Mouse (Mus musculus) midbrain, postnatal 0 days (tissue): ENCODE measurements around the gene Slc25a33. TPM values are rescaled to one million over a fixed set of nuclear protein-coding genes. Genes with fewer than 3 reads are reported as not detected.
A peak's percentile ranks its signal among the peaks of the same experiment; 100 is the strongest.

ENCODE experiments used
- ATAC-seq: fragments of 200-750 bp; cut with Nextera tagmentation; 2 replicates; pipeline ENCODE4 v1.8.0; 2017; ENCODE audit warnings: moderate number of reproducible peaks, mild to moderate bottlenecking, moderate TSS enrichment, moderate library complexity; ENCODE audit not compliant: low FRiP score
- DNase-seq: peaks from one replicate; pipeline ENCODE4 v3.0.0-alpha.2; 2015; ENCODE audit warnings: low spot score
- H3K27ac ChIP-seq: fragments of 300-500 bp; sonication (generic); 2 replicates; pipeline ENCODE4 v1.5.1; 2014; ENCODE audit warnings: low read depth, mild to moderate bottlenecking, low read length, mixed read lengths
- H3K27me3 ChIP-seq: fragments of 300-500 bp; sonication (generic); 2 replicates; pipeline ENCODE4 v1.6.1; 2014; ENCODE audit warnings: low read length, control low read depth, mixed read lengths; ENCODE audit not compliant: insufficient read depth
- H3K36me3 ChIP-seq: fragments of 300-500 bp; sonication (generic); 2 replicates; pipeline ENCODE4 v1.6.1; 2014; ENCODE audit warnings: low read length, control low read depth, mixed read lengths; ENCODE audit not compliant: insufficient read depth
- H3K4me1 ChIP-seq: fragments of 300-500 bp; sonication (generic); 2 replicates; pipeline ENCODE4 v1.6.1; 2014; ENCODE audit warnings: mild to moderate bottlenecking, control low read depth, antibody characterized with exemption, low read length, mixed read lengths; ENCODE audit not compliant: insufficient read depth
- H3K4me2 ChIP-seq: fragments of 300-500 bp; sonication (generic); 2 replicates; pipeline ENCODE4 v1.6.1; 2014; ENCODE audit warnings: low read depth, mild to moderate bottlenecking, low read length, mixed read lengths; ENCODE audit not compliant: poor library complexity, severe bottlenecking
- H3K4me3 ChIP-seq: fragments of 300-500 bp; sonication (generic); 2 replicates; pipeline ENCODE4 v1.5.1; 2014; ENCODE audit warnings: low read depth, mild to moderate bottlenecking, low read length, moderate library complexity
- H3K9ac ChIP-seq: fragments of 300-500 bp; sonication (generic); replicated peaks from 2 replicates; pipeline ENCODE4 v1.6.1; 2014; ENCODE audit warnings: mild to moderate bottlenecking, low read length, moderate library complexity, mixed read lengths; ENCODE audit not compliant: poor library complexity, severe bottlenecking
- H3K9me3 ChIP-seq: fragments of 300-500 bp; sonication (generic); 2 replicates; pipeline ENCODE4 v1.6.1; 2016; ENCODE audit warnings: low read length, control low read depth
- CTCF ChIP-seq: IDR thresholded peaks from 2 replicates; pipeline ENCODE4 v1.5.1; 2016; ENCODE audit warnings: antibody characterized with exemption, mild to moderate bottlenecking
- WGBS: fragments of 180-500 bp; shearing (Covaris S2); extraction: QIAGEN DNeasy Blood & Tissue Kit; methylation state at CpG from one replicate; pipeline ENCODE4 v1.1.7; 2014; 5-methylcytosine and 5-hydroxymethylcytosine counted together
- polyA plus RNA-seq: library from polyadenylated mRNA; unstranded; fragments of >200 nt; fragmentation: Nextera tagmentation; extraction: Ambion mirVana; gene quantifications from 2 replicates; pipeline ENCODE4 v1.2.1, GENCODE M21; 2015
- total RNA-seq: library from RNA; depleted of rRNA; stranded (reverse); fragments of >200 nt; gene quantifications from 2 replicates; pipeline ENCODE4 v1.2.3, GENCODE M21; 2014; rRNA removed

Slc25a33 gene
- total RNA-seq = 16.6 and 19.8 TPM in 2 replicates
- 32.7 and 34.8 TPM in 2 replicates for polyA plus RNA-seq

- DNase-seq (peak; percentile 95), ATAC-seq (peak; percentile 98)
- Histone ChIP-seq H3K4me1 (0 out of 2 replicates have a peak, but pooled peaks cover 3% of the 10 kb centered on the region), H3K4me2 (peak within 1 kb of the TSS; percentile 99), H3K36me3 (no peaks in the 10 kb centered on the region), H3K9me3 (no peaks in the 10 kb centered on the region), H3K9ac (peak within 1 kb of the TSS; percentile 66), H3K27ac (peak within 1 kb of the TSS; percentile 69), H3K27me3 (no peaks in the 10 kb centered on the region), H3K4me3 (peak within 1 kb of the TSS; percentile 58)
- TF ChIP-seq CTCF = no peak
- WGBS = 2% methylated on average over 33 of the region's 51 CpGs
Measured at GRCm38 (mm10) chr4:149774094-149774470, at the start of gene Slc25a33. TSS of gene Slc25a33 (minus strand) at chr4:149774277.

- Histone ChIP-seq H3K27me3 (no peaks in the 10 kb centered on the region), H3K9ac (no peak overlapping the region), H3K9me3 (no peaks in the 10 kb centered on the region), H3K4me3 (no peak overlapping the region), H3K4me2 (no peak overlapping the region), H3K27ac (no peak overlapping the region), H3K4me1 (no peaks in the 10 kb centered on the region), H3K36me3 (no peaks in the 10 kb centered on the region)
- no peak for TF ChIP-seq CTCF
- ATAC-seq (no peak), DNase-seq (no peak)
- 76% methylated on average over 7 of the region's 7 CpGs for WGBS
Measured at GRCm38 (mm10) chr4:149822586-149823196, 48.6 kb upstream of the Slc25a33 start.

GRCm38 (mm10) chr4:149822126-149822525 lies 48.0 kb upstream of the Slc25a33 start:
- no peaks in the 10 kb centered on the region for H3K4me1 ChIP-seq
- ATAC-seq (peak; percentile 65), DNase-seq (peak; percentile 70)
- H3K4me2 ChIP-seq = no peak overlapping the region
- no peaks in the 10 kb centered on the region for H3K27me3 ChIP-seq
- H3K27ac ChIP-seq = no peak overlapping the region
- no peak overlapping the region for H3K4me3 ChIP-seq
- TF ChIP-seq CTCF = no peak
- 37% methylated on average over 9 of the region's 9 CpGs for WGBS
- no peaks in the 10 kb centered on the region for H3K36me3 ChIP-seq
- no peaks in the 10 kb centered on the region for H3K9me3 ChIP-seq
- no peak overlapping the region for H3K9ac ChIP-seq

GRCm38 (mm10) chr4:149820569-149820968 lies 46.5 kb upstream of the Slc25a33 start:
- no peak overlapping the region for H3K4me3 ChIP-seq
- no peak overlapping the region for H3K4me2 ChIP-seq
- H3K9ac ChIP-seq = no peak overlapping the region
- no peak for TF ChIP-seq CTCF
- no peaks in the 10 kb centered on the region for H3K27me3 ChIP-seq
- WGBS = 61% methylated on average over 6 of the region's 6 CpGs
- H3K27ac ChIP-seq = no peak overlapping the region
- no peaks in the 10 kb centered on the region for H3K4me1 ChIP-seq
- no peak for ATAC-seq
- no peak for DNase-seq
- H3K36me3 ChIP-seq = no peaks in the 10 kb centered on the region
- H3K9me3 ChIP-seq = no peaks in the 10 kb centered on the region

- ATAC-seq (no peak), DNase-seq (no peak)
- no peak overlapping the region for H3K4me3 ChIP-seq
- H3K9me3 ChIP-seq = no peaks in the 10 kb centered on the region
- H3K27ac ChIP-seq = no peak overlapping the region
- H3K9ac ChIP-seq = no peak overlapping the region
- H3K36me3 ChIP-seq = no peaks in the 10 kb centered on the region
- no peaks in the 10 kb centered on the region for H3K27me3 ChIP-seq
- 65% methylated on average over 3 of the region's 3 CpGs for WGBS
- H3K4me1 ChIP-seq = no peaks in the 10 kb centered on the region
- no peak overlapping the region for H3K4me2 ChIP-seq
- TF ChIP-seq CTCF = no peak
Measured at GRCm38 (mm10) chr4:149819195-149819594, 45.1 kb upstream of the Slc25a33 start.

GRCm38 (mm10) chr4:149816598-149816997 lies 42.5 kb upstream of the Slc25a33 start:
- Histone ChIP-seq H3K9me3 (no peaks in the 10 kb centered on the region), H3K4me2 (no peak overlapping the region), H3K36me3 (no peaks in the 10 kb centered on the region), H3K4me3 (no peak overlapping the region), H3K9ac (no peak overlapping the region), H3K27me3 (no peaks in the 10 kb centered on the region), H3K4me1 (no peaks in the 10 kb centered on the region), H3K27ac (no peak overlapping the region)
- TF ChIP-seq CTCF = no peak
- ATAC-seq (no peak), DNase-seq (no peak)
- WGBS = 87% methylated on average over 9 of the region's 9 CpGs
